Mouse (Mus musculus) embryo, embryonic 9.5 days (tissue): ENCODE measurements around the gene Spint4.
"Not testable (repeated sequence)": the region's sequence is repeated elsewhere in the genome, so short reads cannot be mapped to it uniquely, and the experiment has no call there.

Experiments used
- DNase-seq: peaks from one replicate; pipeline ENCODE4 v3.0.0-alpha.2; 2017; ENCODE audit errors: extremely low spot score

Gene Spint4

GRCm38 (mm10) chr2:164698201-164698600 is at the start of gene Spint4:
TSS of gene Spint4 (plus strand) at chr2:164698501.
- no peak for DNase-seq

DNA sequence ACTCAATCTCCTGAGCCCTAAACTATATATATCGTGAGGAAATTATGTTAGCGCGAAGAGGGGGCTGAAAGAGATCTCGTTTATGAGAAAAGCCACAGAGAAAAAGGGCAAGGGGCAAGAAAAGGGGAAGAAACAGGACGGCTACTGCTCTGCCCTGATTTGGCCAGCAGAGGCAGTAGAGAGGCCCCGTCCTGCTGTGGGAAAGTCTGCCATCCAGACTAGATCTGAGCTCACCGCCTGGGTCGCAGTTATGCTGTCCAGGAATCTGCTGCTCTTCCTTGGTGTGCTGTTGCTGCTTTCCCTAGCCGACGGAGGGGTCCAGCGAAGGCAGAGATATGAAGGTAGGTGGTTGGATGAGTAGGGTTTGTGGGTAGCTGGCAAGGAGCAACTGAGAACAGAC is 42.4 kb upstream of the Spint4 start, which contains the start of gene Wfdc10:
Wfdc10 (plus strand) TSS at position 189 of the 400 bp plus-strand sequence.
- DNase-seq = peak; percentile 61

GRCm38 (mm10) chr2:164656483-164656882 is 41.8 kb upstream of the Spint4 start, which contains the start of gene Wfdc9:
TSS of gene Wfdc9 (minus strand) at chr2:164656583.
- no peak for DNase-seq

GRCm38 (mm10) chr2:164664851-164665250 is 33.5 kb upstream of the Spint4 start:
- DNase-seq = no peak

DNA sequence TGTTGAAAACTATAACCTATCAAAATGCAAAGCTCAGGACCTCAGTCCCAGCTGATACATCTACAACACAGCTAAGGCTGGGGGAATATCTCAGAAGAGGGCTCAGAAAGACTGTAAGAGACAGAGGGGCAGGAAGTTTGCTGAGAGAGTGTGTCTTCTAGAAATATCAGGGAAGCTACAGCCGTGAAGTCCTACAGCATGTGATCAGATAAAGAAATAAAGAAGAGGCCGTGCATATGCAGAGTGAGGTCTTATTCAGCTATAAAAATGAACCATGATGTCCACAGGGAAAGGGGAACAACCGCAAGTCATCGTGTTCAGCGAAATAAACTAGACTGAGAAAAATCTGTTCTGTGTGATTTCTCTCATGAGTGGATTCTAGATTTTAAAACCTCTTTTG is 28.0 kb upstream of the Spint4 start:
- no peak for DNase-seq

GRCm38 (mm10) chr2:164670938-164671337 is 27.4 kb upstream of the Spint4 start:
- no peak for DNase-seq

DNA sequence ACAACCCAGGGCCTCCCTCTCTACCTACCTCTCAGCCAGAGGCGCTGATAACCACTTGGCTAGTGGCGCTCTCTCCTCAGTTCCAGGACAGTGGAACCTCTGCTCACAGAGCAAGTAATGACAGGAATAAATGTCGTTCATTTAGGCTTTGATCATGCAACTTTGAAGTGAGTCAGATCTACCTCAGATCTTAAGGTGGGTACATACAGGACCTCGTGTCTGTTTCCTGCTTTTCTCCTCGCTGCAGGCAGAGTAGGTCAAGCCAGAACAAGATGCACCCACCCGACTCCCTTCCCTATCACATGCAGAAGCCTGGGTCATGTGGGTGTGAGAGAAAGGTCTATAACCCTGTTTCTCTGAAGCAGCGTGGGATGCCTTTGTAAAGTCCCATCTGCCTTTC is 24.3 kb upstream of the Spint4 start, which contains the start of gene Wfdc11:
Wfdc11 (minus strand) TSS at position 101 of the 400 bp plus-strand sequence.
- DNase-seq = no peak

GRCm38 (mm10) chr2:164676103-164676502 is 22.2 kb upstream of the Spint4 start:
- DNase-seq = no peak

- DNase-seq = no peak
Observed at GRCm38 (mm10) chr2:164676916-164677685, 21.2 kb upstream of the Spint4 start.

DNA sequence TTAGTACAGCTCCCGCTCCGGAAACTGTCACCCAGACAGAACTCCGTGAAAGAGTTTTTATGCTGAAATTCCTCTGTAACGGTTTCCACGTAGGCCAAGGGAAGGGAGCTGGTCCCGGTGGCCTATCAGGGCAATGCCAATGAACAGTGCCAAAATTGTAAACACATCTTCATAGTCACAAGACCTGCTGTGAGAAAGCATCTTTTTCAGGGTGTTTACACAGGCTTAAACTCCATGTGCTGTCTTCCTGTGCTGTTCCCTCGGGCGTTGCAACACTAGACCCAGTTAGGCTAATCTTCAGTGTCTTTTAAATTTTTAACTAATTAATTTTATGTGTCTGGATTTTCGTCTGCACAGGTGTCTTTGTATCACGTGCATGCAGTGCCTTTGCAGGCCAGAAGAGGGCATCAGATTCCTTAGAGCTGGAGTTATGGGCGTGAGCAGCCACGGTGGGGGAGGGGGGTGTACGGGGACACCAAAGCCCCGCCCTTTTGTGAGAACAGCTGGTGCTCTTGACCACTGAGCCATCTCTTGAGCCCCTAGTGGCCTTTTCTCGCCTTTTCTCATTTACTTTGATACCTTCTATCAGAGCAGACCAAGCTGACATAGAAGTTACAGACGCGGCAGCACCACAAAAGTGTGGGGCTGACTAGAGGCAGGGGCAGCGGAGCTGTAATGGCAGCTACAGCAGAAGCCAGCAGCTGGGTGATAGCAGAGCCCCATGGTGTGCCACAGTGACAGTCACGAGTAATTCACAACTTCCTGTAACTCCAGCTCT is 19.3 kb upstream of the Spint4 start:
- peak; percentile 81 for DNase-seq

- peak; percentile 24 for DNase-seq
Observed at GRCm38 (mm10) chr2:164679906-164680305, 18.4 kb upstream of the Spint4 start.

- DNase-seq = no peak
Observed at GRCm38 (mm10) chr2:164684807-164685206, 13.5 kb upstream of the Spint4 start, which contains the start of gene Wfdc13. TSS of gene Wfdc13 (plus strand) at chr2:164685107.

DNA sequence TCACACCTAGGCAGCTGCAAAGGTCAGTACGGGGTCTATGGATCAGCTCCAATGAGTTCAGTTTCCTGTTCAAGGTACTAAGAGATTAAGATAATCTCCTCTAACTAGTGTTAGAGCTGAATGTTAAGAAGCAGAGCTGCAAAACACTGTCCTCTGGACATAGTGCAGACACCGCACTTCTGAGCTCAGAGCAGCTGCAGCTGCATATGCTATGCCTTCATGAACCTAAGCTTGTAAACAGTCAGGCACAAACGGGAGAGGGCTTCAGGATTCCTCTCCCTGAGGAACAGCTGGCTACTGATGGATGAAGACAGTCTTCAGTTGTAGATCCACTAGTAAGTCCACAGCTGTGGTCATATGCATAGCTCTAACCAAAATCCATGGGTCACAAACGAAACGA is 2.7 kb downstream of the Spint4 start:
- DNase-seq = no peak

DNA sequence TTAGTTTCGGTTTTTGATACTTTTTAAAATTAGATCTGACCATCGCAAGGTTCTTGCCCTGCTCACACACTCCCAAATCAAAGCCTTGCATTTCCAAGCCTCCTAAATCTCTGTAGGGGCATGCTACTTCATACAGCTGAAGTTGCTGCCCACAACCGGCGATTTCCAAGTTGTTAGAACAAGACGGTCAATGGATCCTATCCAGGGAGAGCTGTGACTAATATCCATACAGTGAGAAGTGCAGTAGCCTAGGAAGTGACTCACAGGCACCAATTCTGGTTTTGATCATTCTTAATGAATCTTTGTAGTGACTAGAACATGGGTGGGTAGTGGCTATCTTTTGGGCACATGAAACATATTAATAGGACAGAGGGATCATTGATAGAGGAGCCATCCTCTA is 3.5 kb downstream of the Spint4 start:
- DNase-seq = no peak

DNA sequence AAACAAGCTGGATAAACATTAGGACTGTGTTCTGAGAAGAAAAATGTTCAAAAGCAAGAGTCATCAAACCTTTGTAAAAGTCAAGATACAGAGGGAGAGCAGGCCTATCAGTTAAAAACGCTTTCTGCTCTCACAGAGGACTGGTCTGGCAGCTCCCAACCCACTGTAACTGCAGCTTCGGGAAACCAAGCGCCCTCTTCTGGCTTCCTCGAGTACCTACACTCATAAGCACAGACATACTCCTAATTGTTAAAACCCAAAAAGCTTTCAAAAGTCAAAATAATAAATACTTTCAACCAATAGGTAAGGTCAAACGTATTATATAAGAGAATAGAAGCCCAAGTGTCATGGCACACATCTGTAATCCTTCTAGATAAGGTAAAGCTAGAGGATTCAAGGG is 5.9 kb downstream of the Spint4 start:
- DNase-seq = no peak

DNA sequence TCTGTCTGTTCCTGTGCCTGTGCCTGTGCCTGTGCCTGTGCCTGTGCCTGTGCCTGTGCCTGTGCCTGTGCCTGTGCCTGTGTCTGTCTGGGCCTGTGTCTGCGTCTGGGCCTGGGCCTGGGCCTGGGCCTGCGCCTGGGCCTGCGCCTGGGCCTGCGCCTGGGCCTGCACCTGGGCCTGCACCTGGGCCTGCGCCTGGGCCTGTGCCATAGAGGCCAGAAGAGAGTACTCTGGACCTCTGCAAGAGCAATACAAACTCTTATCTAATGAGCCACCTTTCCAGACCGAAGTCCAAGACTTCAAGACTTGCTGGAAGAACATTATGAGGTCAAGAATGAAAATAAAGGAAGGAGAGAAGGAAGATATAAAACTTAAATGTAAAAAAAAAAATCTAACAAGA is 7.0 kb downstream of the Spint4 start:
- no peak for DNase-seq

DNA sequence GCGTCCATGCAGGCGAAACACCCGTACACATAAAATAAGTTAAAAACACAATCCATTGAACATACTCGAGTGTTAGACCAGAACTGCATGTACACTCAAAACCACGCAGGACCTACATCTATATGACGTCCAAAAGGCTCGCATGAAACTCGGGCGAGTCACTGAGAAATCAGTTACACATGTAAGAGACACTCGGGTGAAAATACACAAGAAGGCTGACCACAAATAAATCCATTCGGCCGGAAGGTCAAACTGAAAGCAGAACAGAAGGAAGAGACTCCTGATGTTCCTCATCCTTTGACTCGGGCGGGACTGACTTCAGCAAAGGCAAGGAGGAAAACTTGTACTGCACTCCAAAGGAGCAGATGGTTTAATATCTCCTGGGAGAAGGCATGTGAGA is 7.7 kb downstream of the Spint4 start:
- no peak for DNase-seq

GRCm38 (mm10) chr2:164715005-164715404 is 16.7 kb downstream of the Spint4 start, which contains the start of gene Spint5:
TSS of gene Spint5 (plus strand) at chr2:164715305.
- no peak for DNase-seq

- not testable (repeated sequence) for DNase-seq
Observed at GRCm38 (mm10) chr2:164716194-164716786, 18.0 kb downstream of the Spint4 start.

- DNase-seq = no peak
Observed at GRCm38 (mm10) chr2:164723276-164723675, 25.0 kb downstream of the Spint4 start.

DNA sequence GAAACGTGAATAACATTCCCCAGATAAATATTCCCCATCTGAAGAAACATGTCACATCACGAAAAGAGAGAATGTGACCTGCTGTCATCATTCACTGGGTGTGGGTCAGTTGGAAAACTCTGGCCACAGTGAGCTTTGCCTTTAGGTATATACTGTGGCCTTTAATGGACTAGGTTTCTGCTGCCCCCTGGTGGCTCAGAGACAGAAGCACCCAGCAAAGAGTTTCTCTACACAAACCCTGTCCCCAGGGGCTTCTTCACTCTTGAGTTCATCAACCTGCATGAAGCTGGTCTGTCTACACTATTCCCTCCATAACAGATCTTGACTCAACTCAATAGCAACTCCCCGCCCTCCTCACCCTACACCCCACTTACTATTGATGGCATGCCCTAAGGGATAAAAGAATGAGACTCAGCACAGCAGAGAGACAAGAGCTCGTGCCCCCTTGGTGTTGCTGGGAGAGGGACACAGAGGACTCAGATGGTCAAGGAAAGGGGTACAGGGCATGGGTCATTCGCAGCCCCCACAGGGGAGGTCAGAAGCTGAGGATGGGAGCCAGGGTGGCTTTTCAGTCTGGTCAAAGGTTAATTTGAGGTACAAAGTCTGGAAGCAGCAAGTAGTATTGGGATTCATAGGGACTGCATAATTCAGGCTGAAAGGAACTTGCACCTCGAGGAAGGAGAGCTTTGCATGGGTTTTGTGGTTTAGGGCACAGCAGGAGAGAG is 27.8 kb downstream of the Spint4 start:
- DNase-seq = peak; percentile 58

DNA sequence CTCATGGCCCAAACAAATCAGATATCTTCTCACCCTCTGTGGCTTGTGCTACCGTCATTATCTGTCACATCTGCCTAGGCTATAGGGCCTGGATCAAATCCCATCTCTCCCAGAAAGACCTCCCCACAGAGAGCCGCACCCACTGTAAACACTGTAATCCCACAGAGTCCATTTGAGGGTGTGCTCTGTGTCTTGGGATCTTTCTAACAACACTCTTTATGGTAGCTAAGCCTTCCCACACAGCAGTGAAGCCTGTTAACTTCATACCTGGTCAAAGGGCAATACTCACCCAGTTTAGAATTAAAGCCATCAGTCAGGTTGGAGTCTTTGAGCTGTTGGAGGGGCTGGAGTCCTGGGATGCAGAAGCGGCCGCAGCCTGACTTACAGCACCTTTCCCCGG is 33.4 kb downstream of the Spint4 start:
- no peak for DNase-seq
